ENCODE assay signal across 35 mouse cellular contexts in genomic region chr11:59599211-59599610, GRCm38 (mm10). TPM values are rescaled to one million over a fixed set of nuclear protein-coding genes. Genes with fewer than 3 reads are reported as not detected.
"Had no signal": no experiment of that assay in that cellular context is flagged by ENCODE, and none has a peak within 500 bp of the region (broad histone marks: within the 10 kb centered on the region; RNA-seq: fewer than 3 reads in every experiment).

No protein-coding gene starts in this region.

- H3K27me3 ChIP-seq: hindbrain, embryonic 12.5 days; intestine, embryonic 15.5 days had no signal

- H3K4me3 ChIP-seq: gastrocnemius, adult 2 months; heart, adult 2 months; heart, embryonic 12.5 days; hindbrain, embryonic 10.5 days; hindbrain, embryonic 12.5 days; intestine, embryonic 15.5 days; layer of hippocampus, adult 2 months; left cerebral cortex, adult 2 months; limb, embryonic 10.5 days; limb, embryonic 12.5 days; liver, embryonic 13.5 days had no signal

- H3K27ac ChIP-seq: gastrocnemius, adult 2 months; heart, adult 2 months; hindbrain, embryonic 10.5 days; hindbrain, embryonic 12.5 days; hindbrain, embryonic 14.5 days; intestine, embryonic 15.5 days; layer of hippocampus, adult 2 months; left cerebral cortex, adult 2 months; limb, embryonic 10.5 days; limb, embryonic 12.5 days; liver, embryonic 13.5 days had no signal

- H3K9ac ChIP-seq: heart, embryonic 12.5 days; hindbrain, embryonic 12.5 days; hindbrain, embryonic 14.5 days; intestine, embryonic 15.5 days; limb, embryonic 12.5 days; liver, embryonic 13.5 days had no signal

- H3K9me3 ChIP-seq: heart, embryonic 12.5 days; hindbrain, embryonic 10.5 days; hindbrain, embryonic 12.5 days; intestine, embryonic 15.5 days; limb, embryonic 10.5 days; limb, embryonic 12.5 days; liver, embryonic 13.5 days had no signal

- H3K4me1 ChIP-seq: heart, embryonic 12.5 days; hindbrain, embryonic 10.5 days; hindbrain, embryonic 12.5 days; intestine, embryonic 15.5 days; limb, embryonic 10.5 days; limb, embryonic 12.5 days; liver, embryonic 13.5 days had no signal

- H3K36me3 ChIP-seq: heart, embryonic 12.5 days; hindbrain, embryonic 10.5 days; hindbrain, embryonic 12.5 days; intestine, embryonic 15.5 days; limb, embryonic 10.5 days; limb, embryonic 12.5 days; liver, embryonic 13.5 days had no signal

- ATAC-seq: forebrain, embryonic 16.5 days; hindbrain, embryonic 16.5 days; inflammation-experienced regulatory T-cells, adult 6 months; intestine, embryonic 15.5 days; intestine, postnatal 0 days had no signal

- DNase-seq: gastrocnemius, adult 2 months; gastrocnemius, postnatal 10 days; gastrocnemius, postnatal 25 days; heart, adult 2 months; kidney, postnatal 10 days; kidney, postnatal 25 days; kidney, postnatal 4 days; liver; liver, embryonic 13.5 days had no signal

- H3K4me2 ChIP-seq: heart, embryonic 12.5 days; hindbrain, embryonic 12.5 days; hindbrain, embryonic 14.5 days; intestine, embryonic 15.5 days; limb, embryonic 12.5 days; liver, embryonic 13.5 days had no signal

RNA-seq across cellular contexts. Expression of gene Olfr223, which starts 6.1 kb away (rescaled TPM):
- total RNA-seq: gastrocnemius, adult 2 months; gastrocnemius, postnatal 10 days; gastrocnemius, postnatal 25 days; gastrocnemius, postnatal 4 days; granulocyte monocyte progenitor cell, adult 5-6 weeks; heart, adult 2 months; heart, postnatal 10 days; heart, postnatal 25 days; layer of hippocampus, adult 2 months; layer of hippocampus, postnatal 10 days; layer of hippocampus, postnatal 25 days; left cerebral cortex, adult 2 months; left cerebral cortex, postnatal 14 days; left cerebral cortex, postnatal 36 days had no signal
- polyA plus RNA-seq: forebrain, embryonic 16.5 days; frontal cortex, adult 2 months; heart, adult 2 months; heart, embryonic 12.5 days; heart, embryonic 14.5 days; heart, embryonic 16.5 days; hindbrain, embryonic 10.5 days; hindbrain, embryonic 12.5 days; hindbrain, embryonic 14.5 days; hindbrain, embryonic 16.5 days; inflammation-experienced regulatory T-cells, adult 6 months; intestine, embryonic 15.5 days; intestine, postnatal 0 days; kidney, embryonic 16.5 days; limb, embryonic 10.5 days; limb, embryonic 12.5 days; limb, embryonic 14.5 days; liver, embryonic 13.5 days had no signal

RNA-seq across cellular contexts. Expression of gene Olfr222, which starts 23.2 kb away (rescaled TPM):
- total RNA-seq: gastrocnemius, adult 2 months; gastrocnemius, postnatal 10 days; gastrocnemius, postnatal 25 days; gastrocnemius, postnatal 4 days; granulocyte monocyte progenitor cell, adult 5-6 weeks; heart, adult 2 months; heart, postnatal 10 days; heart, postnatal 25 days; layer of hippocampus, adult 2 months; layer of hippocampus, postnatal 10 days; layer of hippocampus, postnatal 25 days; left cerebral cortex, adult 2 months; left cerebral cortex, postnatal 14 days; left cerebral cortex, postnatal 36 days had no signal
- polyA plus RNA-seq: forebrain, embryonic 16.5 days; frontal cortex, adult 2 months; heart, adult 2 months; heart, embryonic 12.5 days; heart, embryonic 14.5 days; heart, embryonic 16.5 days; hindbrain, embryonic 10.5 days; hindbrain, embryonic 12.5 days; hindbrain, embryonic 14.5 days; hindbrain, embryonic 16.5 days; inflammation-experienced regulatory T-cells, adult 6 months; intestine, embryonic 15.5 days; intestine, postnatal 0 days; kidney, embryonic 16.5 days; limb, embryonic 10.5 days; limb, embryonic 12.5 days; limb, embryonic 14.5 days; liver, embryonic 13.5 days had no signal

RNA-seq across cellular contexts. Expression of gene Nlrp3, which starts 57.8 kb away (rescaled TPM):
- polyA plus RNA-seq: hindbrain, embryonic 10.5 days; inflammation-experienced regulatory T-cells, adult 6 months; limb, embryonic 10.5 days; limb, embryonic 12.5 days had no signal
